Mouse (Mus musculus): ENCODE measurements around the gene Hint2. TPM values are rescaled to one million over a fixed set of nuclear protein-coding genes. Genes with fewer than 3 reads are reported as not detected.

Hint2 gene
- polyA plus RNA-seq (2012): 45.3 and 51.0 TPM in 2 replicates

- no peak for TF ChIP-seq GATA1 (IDR thresholded peaks at IDR 0.05; ENCODE audit: low read length)
Measured at GRCm38 (mm10) chr4:43656339-43657109, at the start of gene Hint2. Gene Hint2, minus strand, starts transcription at chr4:43656466.

DNA sequence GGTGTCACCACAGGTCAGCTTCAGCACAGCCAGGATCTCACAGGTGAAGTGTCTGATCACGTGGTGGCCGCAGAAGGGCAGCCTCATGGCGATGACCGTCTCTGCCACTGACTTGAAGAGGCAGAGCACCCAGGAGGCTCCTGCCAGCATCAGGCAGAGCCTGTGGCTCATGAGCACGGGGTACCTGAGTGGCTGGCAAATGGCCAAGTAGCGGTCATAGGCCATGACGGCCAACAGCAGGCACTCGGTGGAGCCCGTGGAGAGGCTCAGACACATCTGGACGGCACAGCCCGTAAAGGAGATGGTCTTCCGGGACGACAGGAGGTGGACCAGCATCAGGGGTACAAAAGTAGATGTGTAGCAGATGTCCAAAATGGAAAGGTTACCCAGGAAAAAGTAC lies 49.7 kb upstream of the Hint2 start:
- TF ChIP-seq GATA1 (IDR thresholded peaks at IDR 0.05; ENCODE audit: low read length): no peak

DNA sequence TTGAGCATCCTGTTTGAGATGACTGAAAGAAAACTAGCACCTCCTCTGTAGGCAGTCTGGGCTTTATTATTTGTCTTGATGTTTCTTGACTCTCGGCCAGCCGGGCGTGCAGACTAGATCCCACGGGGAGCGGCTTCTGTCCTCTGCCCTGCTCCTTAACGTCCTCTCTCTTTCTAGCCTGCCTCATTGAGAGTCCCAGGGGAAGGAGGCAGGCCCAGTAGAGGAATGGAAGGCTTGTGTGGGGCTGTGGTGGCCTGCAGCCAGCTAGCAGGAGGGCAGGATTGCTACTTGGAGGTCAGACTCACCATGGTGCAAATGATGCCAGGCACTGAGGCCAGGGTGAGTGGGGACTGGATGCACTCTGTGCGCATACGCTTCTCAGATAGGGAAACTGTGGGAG lies 47.6 kb upstream of the Hint2 start:
- no peak for TF ChIP-seq GATA1 (IDR thresholded peaks at IDR 0.05; ENCODE audit: low read length)

DNA sequence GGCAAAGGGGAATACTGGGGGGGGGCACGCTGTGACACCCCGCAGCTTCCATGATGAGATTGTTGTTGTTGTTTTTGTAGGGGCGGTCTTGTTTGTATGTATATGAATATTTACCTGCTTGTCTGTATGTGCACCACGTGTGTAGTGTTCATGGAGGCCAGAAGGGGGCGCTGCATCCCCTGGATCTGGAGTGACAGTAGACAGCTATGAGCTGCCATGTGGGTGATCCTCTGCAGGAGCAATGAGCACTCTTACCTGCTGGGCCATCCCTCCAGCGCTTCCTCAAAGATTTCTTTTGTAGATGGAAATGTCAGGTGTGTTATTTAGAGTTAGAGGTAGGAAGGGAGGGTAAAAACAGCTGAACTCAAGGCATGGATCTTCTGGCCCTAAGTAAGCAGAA lies 47.2 kb upstream of the Hint2 start:
- no peak for TF ChIP-seq GATA1 (IDR thresholded peaks at IDR 0.05; ENCODE audit: low read length)

DNA sequence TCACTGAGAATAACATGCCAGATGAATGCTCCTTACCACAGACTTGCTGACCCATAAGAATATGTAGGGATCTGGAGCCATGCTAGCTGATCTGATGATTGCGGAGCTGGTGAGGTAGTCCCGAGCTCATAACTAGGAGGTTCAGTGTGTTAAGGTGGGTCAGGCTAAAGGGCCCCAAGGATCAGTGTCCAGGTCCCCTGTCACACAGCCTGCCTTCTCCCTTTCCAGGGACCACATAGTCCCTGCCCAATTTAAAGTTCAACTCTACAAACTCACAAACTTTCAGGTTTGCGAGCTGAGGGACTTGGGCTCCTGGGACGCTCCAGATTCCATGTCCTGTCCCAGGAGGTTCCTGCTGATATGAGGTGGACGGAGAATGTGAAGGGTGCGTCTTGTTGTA lies 44.4 kb upstream of the Hint2 start, which contains the start of gene Olfr70:
Gene Olfr70, minus strand, starts transcription at position 101 of the 400 bp plus-strand sequence.
- no peak for TF ChIP-seq GATA1 (IDR thresholded peaks at IDR 0.05; ENCODE audit: low read length)

DNA sequence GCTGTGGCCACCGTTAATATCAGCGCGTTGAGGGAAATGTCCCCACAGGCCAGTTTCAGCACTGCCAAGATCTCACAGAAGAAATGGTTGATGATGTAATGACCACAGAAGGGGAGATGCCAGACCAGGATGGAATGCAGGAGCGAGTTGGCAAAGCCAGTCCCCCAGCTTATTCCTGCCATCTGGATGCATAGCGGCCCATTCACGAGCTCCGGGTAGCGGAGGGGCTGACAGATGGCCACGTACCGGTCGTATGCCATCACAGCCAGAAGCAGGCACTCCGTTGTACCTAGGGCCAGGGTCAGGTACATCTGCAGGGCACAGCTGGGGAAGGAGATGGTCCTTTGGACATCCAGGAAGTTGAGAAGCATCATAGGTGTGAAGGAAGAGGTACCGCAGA lies 40.3 kb upstream of the Hint2 start:
- TF ChIP-seq GATA1 (IDR thresholded peaks at IDR 0.05; ENCODE audit: low read length): no peak

DNA sequence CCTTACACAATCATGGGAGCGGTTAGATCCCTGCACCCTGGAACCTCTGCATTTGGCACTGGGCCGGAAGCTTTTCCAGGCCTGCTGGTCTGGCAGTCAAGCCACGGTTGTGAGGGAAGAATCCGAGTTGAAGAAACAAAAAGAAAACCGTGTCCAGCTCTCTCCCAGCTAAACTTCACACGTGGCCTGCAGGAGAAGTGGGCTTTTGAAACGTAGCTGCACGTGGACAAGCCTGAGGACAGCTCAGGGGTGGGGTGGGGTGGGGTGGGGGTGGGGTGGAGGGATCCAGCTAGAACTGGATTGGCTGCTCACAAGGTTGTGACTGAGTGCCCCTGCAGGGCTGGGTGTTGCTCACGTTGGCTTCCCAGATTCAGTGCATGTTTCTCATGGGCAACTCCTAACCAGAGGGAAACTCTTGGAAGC lies 39.0 kb upstream of the Hint2 start:
- no peak for TF ChIP-seq GATA1 (IDR thresholded peaks at IDR 0.05; ENCODE audit: low read length)

- TF ChIP-seq GATA1 (IDR thresholded peaks at IDR 0.05; ENCODE audit: low read length): peak; percentile 73
Measured at GRCm38 (mm10) chr4:43694439-43695248, 38.4 kb upstream of the Hint2 start.

DNA sequence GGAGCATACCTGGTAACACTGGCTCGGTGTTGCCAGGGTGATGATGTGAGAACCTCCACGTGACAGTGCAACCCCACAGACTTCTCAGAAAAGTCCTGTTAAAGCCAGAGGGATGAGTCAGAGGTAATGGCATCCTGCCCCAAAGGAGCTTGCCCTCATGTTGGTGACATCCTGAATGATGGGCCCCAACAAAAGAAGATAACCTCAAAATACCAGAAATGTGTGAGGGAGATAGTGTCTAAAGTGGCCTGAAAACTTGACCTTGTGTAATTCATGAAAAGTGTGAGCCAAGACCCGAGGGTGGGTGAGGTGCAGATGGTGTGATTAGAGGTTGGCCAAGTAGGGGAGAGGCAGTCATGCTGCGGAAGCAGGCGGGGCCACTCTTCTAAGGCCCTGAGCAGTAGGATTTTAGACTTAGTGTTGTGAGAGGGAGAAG lies 37.6 kb upstream of the Hint2 start:
- no peak for TF ChIP-seq GATA1 (IDR thresholded peaks at IDR 0.05; ENCODE audit: low read length)

GRCm38 (mm10) chr4:43691026-43691425 lies 34.8 kb upstream of the Hint2 start:
- no peak for TF ChIP-seq GATA1 (IDR thresholded peaks at IDR 0.05; ENCODE audit: low read length)

DNA sequence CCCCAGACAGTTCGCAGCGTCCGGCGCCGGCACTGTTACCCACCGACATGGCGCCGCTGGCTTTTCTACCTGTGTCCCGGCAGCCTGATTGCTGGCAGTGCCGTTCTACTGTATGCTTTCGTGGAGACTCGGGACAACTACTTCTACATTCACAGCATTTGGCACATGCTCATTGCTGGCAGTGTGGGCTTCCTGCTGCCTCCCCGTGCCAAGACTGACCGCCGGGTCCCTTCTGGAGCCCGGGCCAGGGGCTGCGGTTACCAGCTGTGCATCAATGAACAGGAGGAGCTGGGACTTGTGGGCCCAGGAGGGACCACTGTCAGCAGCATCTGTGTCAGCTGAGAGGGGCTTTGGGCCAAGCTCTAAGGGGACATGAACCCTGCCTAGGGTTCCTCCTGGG lies 33.8 kb upstream of the Hint2 start:
- TF ChIP-seq GATA1 (IDR thresholded peaks at IDR 0.05; ENCODE audit: low read length): no peak

GRCm38 (mm10) chr4:43679416-43680043 lies 23.3 kb upstream of the Hint2 start:
- no peak for TF ChIP-seq GATA1 (IDR thresholded peaks at IDR 0.05; ENCODE audit: low read length)

- TF ChIP-seq GATA1 (IDR thresholded peaks at IDR 0.05; ENCODE audit: low read length): no peak
Measured at GRCm38 (mm10) chr4:43678541-43678940, 22.3 kb upstream of the Hint2 start.

DNA sequence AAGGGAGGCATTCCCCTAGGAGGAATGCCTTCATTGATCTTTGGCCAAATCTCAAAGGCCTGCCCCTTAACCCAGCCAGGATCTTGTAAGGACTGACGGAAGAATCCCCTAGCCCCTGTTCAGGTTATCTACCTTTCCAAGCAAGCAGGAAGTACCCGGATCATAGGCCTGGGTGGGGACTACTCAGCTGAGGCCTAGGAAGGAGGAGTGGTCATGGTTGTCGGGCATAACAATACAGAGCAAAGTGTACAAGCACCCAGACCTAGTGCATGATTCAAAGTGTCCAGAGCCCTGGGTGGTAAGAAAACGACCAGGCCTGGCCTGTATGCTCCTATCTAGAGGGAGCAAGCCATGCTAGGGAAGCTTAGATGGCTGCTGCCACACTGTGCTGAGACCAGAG lies 19.3 kb upstream of the Hint2 start:
- no peak for TF ChIP-seq GATA1 (IDR thresholded peaks at IDR 0.05; ENCODE audit: low read length)

DNA sequence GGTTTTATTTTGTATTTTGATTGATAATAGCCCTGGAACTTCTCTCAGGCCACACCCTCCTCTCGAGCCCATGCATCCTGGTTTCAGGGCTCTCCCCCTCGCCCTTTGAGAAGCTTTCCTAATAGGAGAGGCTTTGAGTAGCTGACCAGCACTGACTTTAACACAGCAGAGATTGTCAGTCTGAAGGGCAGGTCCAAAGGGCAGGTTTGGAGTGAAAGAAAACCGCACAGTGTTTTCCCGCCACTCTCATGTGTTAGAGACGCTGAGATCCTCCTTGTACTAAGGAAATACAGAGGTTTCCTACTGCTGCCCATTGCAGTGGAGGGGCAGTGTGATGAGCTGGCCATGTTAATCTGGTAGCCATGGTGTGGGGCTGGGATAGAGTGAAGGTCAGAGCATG lies 18.7 kb upstream of the Hint2 start:
- no peak for TF ChIP-seq GATA1 (IDR thresholded peaks at IDR 0.05; ENCODE audit: low read length)

GRCm38 (mm10) chr4:43673703-43674102 lies 17.4 kb upstream of the Hint2 start:
- no peak for TF ChIP-seq GATA1 (IDR thresholded peaks at IDR 0.05; ENCODE audit: low read length)
